Mouse (Mus musculus) forebrain, embryonic 12.5 days (tissue): ENCODE results near the gene Ptges2. TPM values are rescaled to one million over a fixed set of nuclear protein-coding genes. Genes with fewer than 3 reads are reported as not detected.
"Not testable (repeated sequence)": the region's sequence is repeated elsewhere in the genome, so short reads cannot be mapped to it uniquely, and the experiment has no call there.

ENCODE experiments used
- ATAC-seq: fragments of 200-750 bp; cut with Nextera tagmentation; 2 replicates; pipeline ENCODE4 v1.8.0; 2017; ENCODE audit warnings: moderate TSS enrichment; ENCODE audit not compliant: low FRiP score
- H3K27ac ChIP-seq: fragments of 300-500 bp; sonication (generic); 2 replicates; pipeline ENCODE4 v1.5.1; 2016; ENCODE audit warnings: mild to moderate bottlenecking
- H3K27me3 ChIP-seq: fragments of 300-500 bp; sonication (generic); 2 replicates; pipeline ENCODE4 v1.6.1; 2016; ENCODE audit warnings: mild to moderate bottlenecking
- H3K36me3 ChIP-seq: fragments of 300-500 bp; sonication (generic); replicated peaks from 2 replicates; pipeline ENCODE4 v1.6.1; 2016; ENCODE audit warnings: mild to moderate bottlenecking
- H3K4me1 ChIP-seq: fragments of 300-500 bp; sonication (generic); 2 replicates; pipeline ENCODE4 v1.6.1; 2016
- H3K4me2 ChIP-seq: fragments of 300-500 bp; sonication (generic); 2 replicates; pipeline ENCODE4 v1.6.1; 2016; ENCODE audit warnings: mild to moderate bottlenecking, moderate library complexity
- H3K4me3 ChIP-seq: fragments of 300-500 bp; sonication (generic); replicated peaks from 2 replicates; pipeline ENCODE4 v1.5.1; 2016; ENCODE audit warnings: mild to moderate bottlenecking
- H3K9ac ChIP-seq: fragments of 300-500 bp; sonication (generic); 2 replicates; pipeline ENCODE4 v1.6.1; 2016; ENCODE audit warnings: mild to moderate bottlenecking
- H3K9me3 ChIP-seq: fragments of 300-500 bp; sonication (generic); 2 replicates; pipeline ENCODE4 v1.6.1; 2016
- WGBS: fragments of 180-500 bp; shearing (Covaris S2); methylation state at CpG from one replicate; pipeline ENCODE4 v1.1.7; 2016; 5-methylcytosine and 5-hydroxymethylcytosine counted together
- polyA plus RNA-seq: library from polyadenylated mRNA; unstranded; fragments of >200 nt; fragmentation: Nextera tagmentation; extraction: Ambion mirVana; gene quantifications from 2 replicates; pipeline ENCODE4 v1.2.1, GENCODE M21; 2016

The Ptges2 gene
- polyA plus RNA-seq, 1 experiment from 2014 or later, result 29.9 TPM

DNA sequence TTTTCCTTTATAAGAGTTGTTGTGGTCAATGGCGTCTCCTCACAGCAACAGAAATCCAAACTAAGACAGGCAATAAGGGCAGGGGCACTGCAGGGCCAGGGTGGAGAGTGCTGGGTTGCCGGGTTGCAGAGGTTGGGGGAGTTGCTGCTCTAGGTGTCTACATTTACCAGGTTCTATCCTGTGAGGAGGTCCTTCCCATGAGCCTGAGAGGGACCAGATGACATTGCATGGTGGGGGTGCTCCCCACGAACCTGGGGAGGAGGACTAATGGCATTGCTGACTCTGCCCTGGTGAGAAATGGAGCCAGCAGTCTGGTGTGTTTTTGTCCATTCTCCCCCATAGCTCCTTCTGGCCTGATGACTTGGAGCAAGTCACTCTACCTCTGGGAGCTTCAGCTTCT, 38.0 kb upstream of the Ptges2 start:
- Histone ChIP-seq H3K4me3 (no peak overlapping the region), H3K9me3 (no peaks in the 10 kb centered on the region), H3K4me1 (peaks cover 21% of the 10 kb centered on the region), H3K9ac (no peak overlapping the region), H3K27ac (no peak overlapping the region), H3K27me3 (peaks cover 20% of the 10 kb centered on the region), H3K36me3 (no peaks in the 10 kb centered on the region), H3K4me2 (no peak overlapping the region)
- 84% methylated on average over 3 of the region's 3 CpGs for WGBS
- no peak for ATAC-seq

- Histone ChIP-seq H3K4me3 (no peak overlapping the region), H3K36me3 (no peaks in the 10 kb centered on the region), H3K4me2 (no peak overlapping the region), H3K9ac (no peak overlapping the region), H3K27ac (no peak overlapping the region), H3K4me1 (peaks cover 18% of the 10 kb centered on the region), H3K9me3 (no peaks in the 10 kb centered on the region), H3K27me3 (peaks cover 19% of the 10 kb centered on the region)
- 70% methylated on average over 10 of the region's 10 CpGs for WGBS
- no peak for ATAC-seq
Measured at GRCm38 (mm10) chr2:32358381-32358780, 37.3 kb upstream of the Ptges2 start.

GRCm38 (mm10) chr2:32360741-32361140, 35.0 kb upstream of the Ptges2 start:
- ATAC-seq, result no peak; the same call in 1 of the 2 replicates
- WGBS, result 5% methylated on average over 14 of the region's 14 CpGs
- Histone ChIP-seq H3K27ac (no peak overlapping the region), H3K27me3 (peaks cover 19% of the 10 kb centered on the region), H3K36me3 (peaks cover 7% of the 10 kb centered on the region; the same call in 1 of the 2 replicates), H3K4me3 (peak overlapping the region; percentile 35), H3K4me1 (peaks cover 30% of the 10 kb centered on the region), H3K9me3 (no peaks in the 10 kb centered on the region), H3K9ac (0 out of 2 replicates have a peak overlapping the region, but pooled peaks have one; percentile 33), H3K4me2 (peak overlapping the region; percentile 65)

GRCm38 (mm10) chr2:32361437-32361836, 34.3 kb upstream of the Ptges2 start:
- Histone ChIP-seq H3K36me3 (peaks cover 9% of the 10 kb centered on the region; the same call in 1 of the 2 replicates), H3K4me2 (peak overlapping the region; percentile 65), H3K27me3 (peaks cover 15% of the 10 kb centered on the region), H3K9ac (peak overlapping the region; percentile 49), H3K9me3 (no peaks in the 10 kb centered on the region), H3K4me3 (peak overlapping the region; percentile 35), H3K4me1 (peaks cover 30% of the 10 kb centered on the region), H3K27ac (no peak overlapping the region)
- 2% methylated on average over 24 of the region's 24 CpGs for WGBS
- peak; percentile 62 for ATAC-seq

GRCm38 (mm10) chr2:32362274-32362673, 33.4 kb upstream of the Ptges2 start:
- Histone ChIP-seq H3K4me2 (peak overlapping the region; percentile 89), H3K9ac (peak overlapping the region; percentile 90; the same call in 1 of the 2 replicates), H3K36me3 (peaks cover 15% of the 10 kb centered on the region), H3K4me3 (peak overlapping the region; percentile 81), H3K27me3 (peaks cover 14% of the 10 kb centered on the region), H3K4me1 (peaks cover 30% of the 10 kb centered on the region)
- not testable (repeated sequence) for H3K27ac ChIP-seq, H3K9me3 ChIP-seq, ATAC-seq
- 52% methylated on average over 5 of the region's 5 CpGs for WGBS

- ATAC-seq, result peak; percentile 86
- Histone ChIP-seq H3K9ac (peak overlapping the region; percentile 90), H3K4me1 (peaks cover 30% of the 10 kb centered on the region), H3K4me2 (peak overlapping the region; percentile 89), H3K36me3 (peaks cover 20% of the 10 kb centered on the region), H3K27me3 (peaks cover 14% of the 10 kb centered on the region), H3K27ac (peak overlapping the region; percentile 83), H3K9me3 (no peaks in the 10 kb centered on the region), H3K4me3 (peak overlapping the region; percentile 81)
- under 1% methylated on average over 53 of the region's 53 CpGs for WGBS
Measured at GRCm38 (mm10) chr2:32362817-32363340, 32.8 kb upstream of the Ptges2 start.

DNA sequence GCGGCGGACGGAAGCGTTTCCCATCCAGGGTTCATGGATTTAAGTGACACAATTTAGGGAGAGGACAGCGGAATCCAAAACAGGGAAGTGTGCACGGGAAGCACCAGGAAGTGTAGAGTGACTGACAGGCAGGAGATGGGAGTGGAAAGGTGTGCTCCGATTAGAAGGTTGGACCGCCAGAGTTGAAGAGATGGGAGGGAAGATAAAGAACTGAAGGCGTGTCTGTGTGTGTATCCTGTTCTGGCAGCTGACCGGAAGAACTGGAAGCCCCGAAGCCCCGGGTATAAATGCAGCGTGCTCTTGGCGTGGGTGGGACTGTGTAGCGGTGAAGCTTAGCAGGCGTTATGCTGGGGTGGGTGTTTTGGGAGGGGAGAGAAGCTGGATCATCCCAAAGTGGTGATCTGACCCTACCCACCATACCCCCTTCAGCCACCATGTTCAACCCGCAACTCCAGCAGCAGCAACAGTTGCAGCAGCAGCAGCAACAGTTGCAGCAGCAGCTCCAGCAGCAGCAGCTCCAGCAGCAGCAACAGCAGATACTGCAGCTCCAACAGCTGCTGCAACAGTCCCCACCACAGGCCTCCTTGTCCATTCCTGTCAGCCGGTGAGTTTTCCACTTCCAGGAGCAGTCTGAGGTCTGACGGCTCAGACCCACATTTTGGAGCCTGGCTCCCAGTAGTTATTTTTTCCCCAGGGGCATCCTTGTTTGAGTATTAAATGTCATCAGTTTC, 32.2 kb upstream of the Ptges2 start:
- Histone ChIP-seq H3K36me3 (peaks cover 26% of the 10 kb centered on the region), H3K9ac (peak overlapping the region; percentile 90), H3K9me3 (no peaks in the 10 kb centered on the region), H3K27me3 (peaks cover 14% of the 10 kb centered on the region), H3K4me1 (peaks cover 30% of the 10 kb centered on the region), H3K4me3 (peak overlapping the region; percentile 81), H3K27ac (peak overlapping the region; percentile 83), H3K4me2 (peak overlapping the region; percentile 89)
- peak; percentile 18; the same call in 1 of the 2 replicates for ATAC-seq
- 12% methylated on average over 19 of the region's 19 CpGs for WGBS

DNA sequence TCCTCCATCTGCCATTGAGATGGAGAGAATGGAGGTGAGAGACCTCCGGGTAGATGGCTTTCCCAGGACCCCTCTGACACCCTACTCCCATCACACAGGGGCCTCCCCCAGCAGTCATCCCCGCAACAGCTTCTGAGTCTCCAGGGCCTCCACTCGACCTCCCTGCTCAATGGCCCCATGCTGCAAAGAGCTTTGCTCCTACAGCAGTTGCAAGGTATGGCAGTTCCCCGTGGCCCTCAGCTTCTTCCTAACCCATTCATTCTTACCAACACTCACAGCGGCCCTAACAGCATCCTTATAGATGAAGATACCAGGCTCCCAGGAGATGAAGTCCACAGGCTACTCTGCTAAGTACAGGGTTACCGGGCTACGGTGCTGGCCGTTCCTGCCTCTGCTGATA, 31.6 kb upstream of the Ptges2 start:
- H3K27me3 ChIP-seq, result peaks cover 14% of the 10 kb centered on the region
- peak overlapping the region; percentile 81 for H3K4me3 ChIP-seq
- peaks cover 28% of the 10 kb centered on the region for H3K36me3 ChIP-seq
- no peak overlapping the region for H3K27ac ChIP-seq
- 86% methylated on average over 8 of the region's 8 CpGs for WGBS
- H3K9me3 ChIP-seq, result no peaks in the 10 kb centered on the region
- H3K4me2 ChIP-seq, result peak overlapping the region; percentile 89
- peaks cover 30% of the 10 kb centered on the region for H3K4me1 ChIP-seq
- ATAC-seq, result no peak
- H3K9ac ChIP-seq, result no peak overlapping the region; the same call in 1 of the 2 replicates

DNA sequence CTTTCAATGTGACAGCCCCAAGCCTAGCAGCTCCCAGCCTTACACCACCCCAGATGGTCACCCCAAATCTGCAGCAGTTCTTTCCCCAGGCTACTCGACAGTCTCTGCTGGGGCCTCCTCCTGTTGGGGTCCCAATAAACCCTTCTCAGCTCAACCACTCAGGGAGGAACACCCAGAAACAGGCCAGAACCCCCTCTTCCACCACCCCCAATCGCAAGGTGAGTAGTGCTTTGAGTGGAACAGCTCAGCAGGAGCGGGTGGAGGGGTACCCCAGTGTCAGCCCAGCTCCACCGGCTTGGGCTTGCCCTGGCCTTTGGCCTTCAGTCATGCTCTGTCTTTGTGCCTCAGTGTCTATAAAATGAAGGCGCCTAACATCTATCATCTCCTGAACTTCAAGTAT, 28.4 kb upstream of the Ptges2 start:
- H3K4me3 ChIP-seq, result no peak overlapping the region
- no peaks in the 10 kb centered on the region for H3K9me3 ChIP-seq
- no peak overlapping the region for H3K9ac ChIP-seq
- no peak for ATAC-seq
- H3K36me3 ChIP-seq, result peaks cover 60% of the 10 kb centered on the region
- H3K27me3 ChIP-seq, result no peaks in the 10 kb centered on the region
- H3K4me1 ChIP-seq, result peaks cover 15% of the 10 kb centered on the region
- no peak overlapping the region for H3K27ac ChIP-seq
- no peak overlapping the region for H3K4me2 ChIP-seq
- WGBS, result 94% methylated on average over 5 of the region's 5 CpGs

GRCm38 (mm10) chr2:32374191-32374590, 21.5 kb upstream of the Ptges2 start:
- no peaks in the 10 kb centered on the region for H3K4me1 ChIP-seq
- 91% methylated on average over 10 of the region's 10 CpGs for WGBS
- H3K9ac ChIP-seq, result no peak overlapping the region
- H3K4me2 ChIP-seq, result no peak overlapping the region
- no peak overlapping the region for H3K4me3 ChIP-seq
- ATAC-seq, result no peak
- H3K36me3 ChIP-seq, result peaks cover 99% of the 10 kb centered on the region
- no peak overlapping the region for H3K27ac ChIP-seq
- H3K27me3 ChIP-seq, result no peaks in the 10 kb centered on the region
- no peaks in the 10 kb centered on the region for H3K9me3 ChIP-seq

DNA sequence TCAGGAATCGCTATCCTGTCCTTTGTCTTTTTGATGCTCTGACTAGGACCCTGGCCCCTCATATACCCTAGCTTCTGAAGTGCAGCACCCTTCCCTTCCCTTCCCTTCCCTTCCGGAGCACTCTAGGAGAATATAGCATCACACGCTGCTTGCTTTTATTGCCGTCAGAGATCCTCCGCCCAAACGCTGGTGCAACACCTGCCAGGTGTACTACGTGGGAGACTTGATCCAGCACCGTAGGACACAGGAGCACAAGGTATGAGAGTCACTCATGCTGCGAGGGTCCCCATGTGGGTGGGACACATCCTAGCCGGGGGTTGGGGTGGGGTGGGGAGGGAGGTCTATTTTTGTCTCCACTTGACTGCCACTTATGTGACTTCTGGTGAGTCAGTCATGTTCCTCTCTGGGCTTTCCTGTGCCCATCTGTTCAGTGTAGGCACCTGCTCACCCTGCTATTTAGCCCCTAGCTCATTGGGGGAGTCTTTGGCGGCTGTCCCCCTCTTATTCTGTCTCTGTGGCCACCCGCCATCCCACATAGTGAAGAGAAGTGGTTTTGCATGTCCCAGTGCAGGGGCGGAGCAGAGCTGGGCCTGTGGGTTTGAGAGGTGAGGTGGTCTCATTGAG, 20.3 kb upstream of the Ptges2 start:
- Histone ChIP-seq H3K27me3 (peaks cover 6% of the 10 kb centered on the region; the same call in 1 of the 2 replicates), H3K9ac (no peak overlapping the region), H3K4me1 (no peaks in the 10 kb centered on the region), H3K4me3 (no peak overlapping the region), H3K4me2 (no peak overlapping the region), H3K27ac (no peak overlapping the region), H3K36me3 (peaks cover 96% of the 10 kb centered on the region), H3K9me3 (no peaks in the 10 kb centered on the region)
- ATAC-seq, result no peak
- 95% methylated on average over 13 of the region's 13 CpGs for WGBS

- Histone ChIP-seq H3K4me2 (no peak overlapping the region), H3K36me3 (peaks cover 81% of the 10 kb centered on the region), H3K9me3 (no peaks in the 10 kb centered on the region), H3K27ac (no peak overlapping the region), H3K9ac (no peak overlapping the region), H3K27me3 (peaks cover 8% of the 10 kb centered on the region; the same call in 1 of the 2 replicates), H3K4me1 (peaks cover 7% of the 10 kb centered on the region), H3K4me3 (no peak overlapping the region)
- WGBS, result 93% methylated on average over 10 of the region's 10 CpGs
- no peak for ATAC-seq
Measured at GRCm38 (mm10) chr2:32376963-32377362, 18.7 kb upstream of the Ptges2 start.
